Mouse (Mus musculus) heart, embryonic 12.5 days (tissue): ENCODE data around the gene Hoxc5. TPM values are rescaled to one million over a fixed set of nuclear protein-coding genes. Genes with fewer than 3 reads are reported as not detected.

ENCODE experiments used
- ATAC-seq: fragments of 200-750 bp; cut with Nextera tagmentation; 2 replicates; pipeline ENCODE4 v1.8.0; 2017; ENCODE audit warnings: moderate TSS enrichment, moderate library complexity; ENCODE audit not compliant: insufficient number of reproducible peaks, low FRiP score
- H3K27ac ChIP-seq: fragments of 300-500 bp; sonication (generic); 2 replicates; pipeline ENCODE4 v1.5.1; 2016; ENCODE audit warnings: mild to moderate bottlenecking, moderate library complexity; ENCODE audit not compliant: poor library complexity, severe bottlenecking
- H3K27me3 ChIP-seq: fragments of 300-500 bp; sonication (generic); replicated peaks from 2 replicates; pipeline ENCODE4 v1.6.1; 2016; ENCODE audit warnings: mild to moderate bottlenecking, moderate library complexity
- H3K36me3 ChIP-seq: fragments of 300-500 bp; sonication (generic); 2 replicates; pipeline ENCODE4 v1.6.1; 2016; ENCODE audit warnings: mild to moderate bottlenecking, moderate library complexity
- H3K4me1 ChIP-seq: fragments of 300-500 bp; sonication (generic); replicated peaks from 2 replicates; pipeline ENCODE4 v1.6.1; 2016; ENCODE audit warnings: mild to moderate bottlenecking
- H3K4me2 ChIP-seq: fragments of 300-500 bp; sonication (generic); 2 replicates; pipeline ENCODE4 v1.6.1; 2016; ENCODE audit warnings: mild to moderate bottlenecking, moderate library complexity
- H3K4me3 ChIP-seq: fragments of 300-500 bp; sonication (generic); 2 replicates; pipeline ENCODE4 v1.5.1; 2016; ENCODE audit warnings: mild to moderate bottlenecking
- H3K9ac ChIP-seq: fragments of 300-500 bp; sonication (generic); 2 replicates; pipeline ENCODE4 v1.6.1; 2016; ENCODE audit warnings: mild to moderate bottlenecking, moderate library complexity
- H3K9me3 ChIP-seq: fragments of 300-500 bp; sonication (generic); replicated peaks from 2 replicates; pipeline ENCODE4 v1.6.1; 2016; ENCODE audit warnings: mild to moderate bottlenecking, moderate library complexity
- WGBS: fragments of 180-500 bp; shearing (Covaris S2); methylation state at CpG from one replicate; pipeline ENCODE4 v1.1.7; 2016; 5-methylcytosine and 5-hydroxymethylcytosine counted together
- polyA plus RNA-seq: library from polyadenylated mRNA; unstranded; fragments of >200 nt; fragmentation: Nextera tagmentation; extraction: Ambion mirVana; gene quantifications from 2 replicates; pipeline ENCODE4 v1.2.1, GENCODE M21; 2016

The Hoxc5 gene
- polyA plus RNA-seq, 1 experiment from 2014 or later = 0.38 TPM

DNA sequence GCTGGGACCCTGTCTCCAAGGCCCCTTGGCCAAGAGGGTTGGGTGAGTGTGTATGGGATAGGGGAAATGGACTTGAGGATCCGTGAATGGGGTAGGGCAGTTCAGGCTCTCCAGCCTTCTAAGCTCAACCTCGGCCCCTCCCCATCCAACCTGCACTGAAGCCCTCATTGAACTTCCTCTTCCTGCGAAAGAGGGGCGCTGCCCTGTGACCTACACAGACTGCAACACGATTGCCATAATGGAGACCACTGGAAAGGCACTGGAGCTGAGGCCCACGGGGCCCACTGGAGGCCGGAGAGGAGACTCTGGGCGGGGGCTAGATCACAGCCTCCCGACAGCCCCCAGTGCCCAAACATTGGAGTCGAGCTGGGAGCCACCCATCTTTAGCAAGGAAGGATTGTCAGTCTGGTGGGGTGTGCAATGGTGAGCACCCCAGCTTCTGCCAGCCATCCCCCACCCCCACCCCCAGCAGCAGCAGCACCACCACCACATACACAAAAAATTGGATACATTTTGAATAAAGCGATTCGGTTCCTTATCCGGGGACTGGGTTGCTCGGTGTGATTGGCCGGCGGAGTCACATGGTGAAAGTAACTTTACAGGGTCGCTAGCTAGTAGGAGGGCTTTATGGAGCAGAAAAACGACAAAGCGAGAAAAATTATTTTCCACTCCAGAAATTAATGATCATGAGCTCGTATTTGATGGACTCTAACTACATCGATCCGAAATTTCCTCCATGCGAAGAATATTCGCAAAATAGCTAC is 67.0 kb downstream of the Hoxc5 start:
- Histone ChIP-seq H3K36me3 (no peaks in the 10 kb centered on the region), H3K27ac (no peak overlapping the region), H3K27me3 (peaks cover 92% of the 10 kb centered on the region), H3K9me3 (no peaks in the 10 kb centered on the region), H3K9ac (no peak overlapping the region), H3K4me2 (peak overlapping the region; percentile 60), H3K4me3 (peak overlapping the region; percentile 36), H3K4me1 (peaks cover 10% of the 10 kb centered on the region; the same call in 1 of the 2 replicates)
- no peak for ATAC-seq
- WGBS = under 1% methylated on average over 24 of the region's 24 CpGs

DNA sequence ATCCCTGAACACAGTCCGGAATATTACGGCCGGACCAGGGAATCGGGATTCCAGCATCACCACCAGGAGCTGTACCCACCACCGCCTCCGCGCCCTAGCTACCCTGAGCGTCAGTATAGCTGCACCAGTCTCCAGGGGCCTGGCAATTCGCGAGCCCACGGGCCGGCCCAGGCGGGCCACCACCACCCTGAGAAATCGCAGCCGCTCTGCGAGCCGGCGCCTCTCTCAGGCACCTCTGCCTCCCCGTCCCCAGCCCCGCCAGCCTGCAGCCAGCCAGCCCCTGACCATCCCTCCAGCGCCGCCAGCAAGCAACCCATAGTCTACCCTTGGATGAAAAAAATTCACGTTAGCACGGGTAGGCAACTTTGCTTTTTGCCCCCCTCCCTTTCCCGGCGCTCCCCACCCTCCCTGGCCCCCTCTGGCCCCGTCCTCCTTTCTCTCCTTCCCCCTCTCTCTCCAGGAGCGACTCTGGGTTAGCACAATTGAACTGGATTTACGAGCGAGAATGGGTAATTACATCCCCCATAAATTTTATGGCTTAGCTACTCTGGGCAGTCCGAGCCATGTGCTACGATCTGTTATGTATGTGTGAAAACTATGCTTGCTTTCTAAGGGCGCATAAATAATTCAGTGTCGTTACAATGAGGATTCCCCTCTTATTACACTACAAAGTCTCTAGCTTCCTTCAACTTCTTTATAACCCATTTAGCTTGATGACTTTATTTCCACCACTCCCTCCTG is 67.7 kb downstream of the Hoxc5 start:
- peaks cover 10% of the 10 kb centered on the region; the same call in 1 of the 2 replicates for H3K4me1 ChIP-seq
- H3K4me3 ChIP-seq = peak overlapping the region; percentile 36
- H3K9me3 ChIP-seq = no peaks in the 10 kb centered on the region
- peak overlapping the region; percentile 60 for H3K4me2 ChIP-seq
- no peak overlapping the region for H3K9ac ChIP-seq
- under 1% methylated on average over 34 of the region's 34 CpGs for WGBS
- no peak for ATAC-seq
- H3K27me3 ChIP-seq = peaks cover 97% of the 10 kb centered on the region
- no peaks in the 10 kb centered on the region for H3K36me3 ChIP-seq
- H3K27ac ChIP-seq = no peak overlapping the region

DNA sequence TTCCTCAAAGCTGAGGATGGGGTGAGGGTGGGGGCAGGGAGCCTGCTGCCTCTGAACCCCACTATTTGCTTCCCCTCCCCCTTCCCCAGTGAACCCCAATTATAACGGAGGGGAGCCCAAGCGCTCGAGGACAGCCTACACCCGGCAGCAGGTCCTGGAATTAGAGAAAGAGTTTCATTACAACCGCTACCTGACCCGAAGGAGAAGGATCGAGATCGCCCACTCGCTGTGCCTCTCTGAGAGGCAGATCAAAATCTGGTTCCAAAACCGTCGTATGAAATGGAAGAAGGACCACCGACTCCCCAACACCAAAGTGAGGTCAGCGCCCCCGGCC is 68.3 kb downstream of the Hoxc5 start:
- H3K36me3 ChIP-seq = no peaks in the 10 kb centered on the region
- no peak overlapping the region for H3K4me2 ChIP-seq
- 1% methylated on average over 14 of the region's 14 CpGs for WGBS

DNA sequence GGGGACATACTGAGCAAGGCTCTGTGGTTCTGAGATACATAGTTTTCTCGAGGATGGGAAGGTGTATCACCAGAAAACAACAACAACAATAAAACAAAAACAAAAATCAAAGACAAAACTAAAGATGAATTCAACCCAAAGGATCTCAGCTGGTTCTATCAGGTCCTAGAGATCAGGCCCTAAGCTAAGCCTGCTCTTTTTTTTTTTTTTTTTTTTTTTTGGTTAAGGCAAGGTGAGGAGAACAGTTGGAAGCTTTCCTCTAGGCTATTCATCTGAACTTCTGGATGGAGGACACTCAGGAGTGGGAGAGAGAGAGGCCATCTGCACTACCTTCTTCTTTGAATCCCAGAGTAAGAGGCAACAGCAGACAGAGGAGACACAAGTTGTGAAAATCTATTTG is 70.3 kb downstream of the Hoxc5 start:
- no peaks in the 10 kb centered on the region for H3K36me3 ChIP-seq
- H3K4me1 ChIP-seq = peaks cover 10% of the 10 kb centered on the region; the same call in 1 of the 2 replicates
- ATAC-seq = no peak
- H3K27ac ChIP-seq = no peak overlapping the region
- H3K9me3 ChIP-seq = no peaks in the 10 kb centered on the region
- no peak overlapping the region for H3K4me2 ChIP-seq
- no peak overlapping the region for H3K9ac ChIP-seq
- H3K4me3 ChIP-seq = no peak overlapping the region
- H3K27me3 ChIP-seq = peaks cover 99% of the 10 kb centered on the region
- WGBS = 19% methylated on average over 1 of the region's 1 CpGs

More for the DNA sequence above, 68.3 kb downstream of the Hoxc5 start:
- H3K4me1 ChIP-seq = peaks cover 10% of the 10 kb centered on the region; the same call in 1 of the 2 replicates
- no peak overlapping the region for H3K9ac ChIP-seq
- H3K27me3 ChIP-seq = peaks cover 97% of the 10 kb centered on the region
- no peaks in the 10 kb centered on the region for H3K9me3 ChIP-seq
- H3K27ac ChIP-seq = no peak overlapping the region
- H3K4me3 ChIP-seq = no peak overlapping the region; the same call in 1 of the 2 replicates
- no peak for ATAC-seq

DNA sequence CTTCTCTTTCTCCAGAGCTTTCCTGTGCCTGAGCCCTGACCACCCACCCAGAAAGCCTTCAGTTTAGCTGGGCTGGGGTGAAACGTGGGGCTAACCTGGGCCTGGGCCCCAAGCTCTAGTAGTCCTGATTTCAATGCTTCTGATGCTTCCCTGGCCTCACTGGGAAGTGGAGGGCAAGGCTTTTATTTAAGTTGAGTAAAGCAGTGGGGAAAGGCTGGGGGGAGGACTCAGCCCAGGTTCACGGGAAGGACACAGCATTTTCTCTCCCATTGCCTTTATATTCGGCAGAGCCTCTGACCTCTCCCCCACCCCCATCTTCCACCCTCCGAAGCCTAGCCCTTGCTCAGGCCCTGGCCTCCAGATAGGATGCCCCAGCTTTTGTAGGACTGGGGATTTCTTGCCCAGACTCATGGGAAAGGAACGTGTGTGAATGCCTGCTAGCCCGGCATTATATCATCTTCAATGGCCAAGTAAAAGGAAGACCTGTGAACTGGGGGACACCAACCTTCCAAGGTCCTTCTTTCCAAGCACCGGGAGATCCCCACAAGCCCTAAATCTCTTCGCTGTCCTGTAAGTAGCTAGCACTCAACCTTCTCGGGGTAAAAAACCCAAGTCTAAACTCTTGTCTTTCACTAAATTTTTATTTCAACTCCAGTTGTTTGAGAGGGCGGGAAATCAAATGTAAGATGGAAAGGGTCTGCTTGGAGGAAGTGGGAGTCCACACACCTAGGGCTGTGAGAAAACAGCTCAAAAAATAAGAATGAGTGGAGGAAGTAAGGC is 71.6 kb downstream of the Hoxc5 start:
- H3K27ac ChIP-seq = no peak overlapping the region
- peaks cover 10% of the 10 kb centered on the region; the same call in 1 of the 2 replicates for H3K4me1 ChIP-seq
- no peaks in the 10 kb centered on the region for H3K9me3 ChIP-seq
- H3K4me3 ChIP-seq = no peak overlapping the region
- H3K36me3 ChIP-seq = no peaks in the 10 kb centered on the region
- H3K9ac ChIP-seq = no peak overlapping the region
- peaks cover 99% of the 10 kb centered on the region for H3K27me3 ChIP-seq
- ATAC-seq = no peak
- no peak overlapping the region for H3K4me2 ChIP-seq
- WGBS = 14% methylated on average over 10 of the region's 10 CpGs

DNA sequence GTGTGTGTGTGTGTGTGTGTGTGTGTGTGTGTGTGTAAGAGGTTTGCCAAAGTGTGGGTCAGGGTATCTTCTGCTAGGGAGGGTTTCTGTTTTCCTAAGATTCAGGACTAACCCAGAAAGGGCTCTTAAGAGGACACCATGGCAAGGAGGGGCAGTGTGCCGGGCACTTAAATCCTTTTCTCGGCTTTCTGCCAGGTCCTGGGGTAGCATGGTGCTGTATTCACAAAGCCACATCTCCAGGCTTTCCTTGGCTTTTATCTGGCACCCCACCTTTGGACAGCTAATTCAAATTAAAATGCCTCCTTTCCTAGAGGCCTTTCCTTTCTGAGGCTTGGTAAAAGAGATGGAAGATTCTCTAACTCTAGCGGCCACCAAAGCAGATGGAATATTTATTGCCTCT is 72.4 kb downstream of the Hoxc5 start:
- WGBS = 12% methylated on average over 3 of the region's 3 CpGs
- peaks cover 99% of the 10 kb centered on the region for H3K27me3 ChIP-seq
- no peak overlapping the region for H3K27ac ChIP-seq
- peaks cover 4% of the 10 kb centered on the region; the same call in 1 of the 2 replicates for H3K4me1 ChIP-seq
- H3K9me3 ChIP-seq = no peaks in the 10 kb centered on the region
- no peak overlapping the region for H3K4me3 ChIP-seq
- H3K36me3 ChIP-seq = no peaks in the 10 kb centered on the region
- ATAC-seq = no peak
- H3K4me2 ChIP-seq = no peak overlapping the region
- no peak overlapping the region for H3K9ac ChIP-seq

DNA sequence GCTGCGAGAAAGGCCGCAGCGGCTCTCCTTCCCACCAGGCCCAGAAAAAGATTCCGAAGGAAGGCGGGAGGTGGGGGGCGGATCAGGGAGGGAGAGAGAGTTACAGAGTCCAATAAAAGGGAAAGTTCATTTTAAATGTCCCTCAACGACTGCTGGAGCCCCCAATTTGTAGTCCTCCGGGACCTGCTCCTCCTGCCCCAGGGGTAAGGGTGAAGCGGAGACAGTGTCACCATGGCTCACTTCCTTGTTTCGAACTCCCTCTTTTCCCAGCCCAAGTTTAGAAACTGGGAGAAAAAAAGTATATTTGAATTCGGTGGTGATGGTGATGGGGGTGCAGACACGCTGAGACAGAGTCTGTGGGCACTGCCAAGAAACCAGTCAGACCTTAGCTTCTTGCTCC is 73.4 kb downstream of the Hoxc5 start:
- Histone ChIP-seq H3K9ac (no peak overlapping the region), H3K4me2 (no peak overlapping the region), H3K4me1 (no peaks in the 10 kb centered on the region), H3K36me3 (no peaks in the 10 kb centered on the region), H3K27me3 (peaks cover 98% of the 10 kb centered on the region), H3K4me3 (no peak overlapping the region), H3K27ac (no peak overlapping the region), H3K9me3 (no peaks in the 10 kb centered on the region)
- WGBS = 7% methylated on average over 12 of the region's 12 CpGs
- ATAC-seq = no peak

DNA sequence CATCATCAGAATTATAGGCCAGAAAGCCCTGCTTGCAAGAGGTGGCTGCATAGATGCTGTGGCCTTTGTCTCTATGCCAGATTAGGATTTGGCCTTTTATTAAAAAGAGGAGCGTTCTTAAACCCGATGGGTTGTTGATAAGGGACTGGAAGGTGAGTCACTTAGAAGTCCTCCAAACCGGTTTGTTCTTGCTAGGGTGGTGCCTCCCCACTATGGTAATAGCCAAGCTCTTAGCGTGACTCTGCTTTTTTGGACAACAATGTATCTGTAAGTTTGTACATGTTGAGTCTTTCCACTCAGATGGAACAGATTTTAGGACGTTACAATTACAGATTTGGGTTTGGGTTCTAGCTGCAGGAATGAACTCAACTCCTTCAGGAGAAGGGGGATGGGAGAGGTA is 74.4 kb downstream of the Hoxc5 start:
- H3K9ac ChIP-seq = no peak overlapping the region
- H3K4me3 ChIP-seq = no peak overlapping the region
- H3K27ac ChIP-seq = no peak overlapping the region
- H3K27me3 ChIP-seq = peaks cover 96% of the 10 kb centered on the region
- H3K36me3 ChIP-seq = no peaks in the 10 kb centered on the region
- no peaks in the 10 kb centered on the region for H3K4me1 ChIP-seq
- H3K9me3 ChIP-seq = no peaks in the 10 kb centered on the region
- H3K4me2 ChIP-seq = no peak overlapping the region
- WGBS = 14% methylated on average over 5 of the region's 5 CpGs
- ATAC-seq = no peak

DNA sequence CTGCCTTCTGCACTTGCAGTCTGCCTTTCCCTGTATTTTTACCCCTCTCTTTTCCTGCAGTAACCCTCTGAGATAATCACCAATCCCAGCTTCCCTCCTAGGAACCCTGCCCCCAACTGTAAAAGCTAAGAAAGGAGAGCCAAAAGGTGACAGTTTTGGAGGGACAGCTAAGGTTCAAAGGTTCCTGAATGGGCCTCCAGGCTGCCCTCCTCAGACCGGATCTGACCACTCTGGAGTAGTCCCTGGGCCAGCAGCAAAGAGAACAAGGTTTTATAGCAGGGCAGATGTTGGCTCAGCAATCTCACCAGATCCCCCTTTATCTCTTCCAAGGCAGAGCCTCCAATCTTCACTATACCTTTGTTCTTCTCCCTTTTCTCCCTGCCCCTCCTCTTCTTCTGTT is 75.0 kb downstream of the Hoxc5 start:
- peaks cover 92% of the 10 kb centered on the region for H3K27me3 ChIP-seq
- no peaks in the 10 kb centered on the region for H3K36me3 ChIP-seq
- no peak overlapping the region for H3K27ac ChIP-seq
- no peak overlapping the region for H3K4me2 ChIP-seq
- no peak for ATAC-seq
- H3K9me3 ChIP-seq = no peaks in the 10 kb centered on the region
- no peaks in the 10 kb centered on the region for H3K4me1 ChIP-seq
- no peak overlapping the region for H3K9ac ChIP-seq
- 3% methylated on average over 1 of the region's 1 CpGs for WGBS
- H3K4me3 ChIP-seq = no peak overlapping the region

DNA sequence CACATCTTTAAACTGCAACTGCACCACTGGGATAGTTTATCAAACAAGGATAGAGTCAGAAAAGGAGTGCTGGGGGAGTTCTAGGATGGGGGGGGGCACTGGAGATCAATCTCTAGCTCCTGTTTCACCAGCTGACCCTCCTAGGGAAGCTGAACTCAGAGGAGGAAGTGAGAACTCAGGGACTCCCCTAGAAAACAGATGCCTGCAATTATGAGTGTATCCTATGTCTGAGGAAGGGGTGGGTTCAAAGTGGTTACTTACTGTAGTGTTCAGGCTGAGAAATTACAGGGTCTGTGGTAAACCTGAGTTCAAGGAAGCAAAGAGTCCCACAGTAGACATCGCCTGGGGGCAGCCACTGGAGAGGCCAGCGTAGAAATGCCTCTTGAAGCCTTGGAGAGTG is 84.4 kb downstream of the Hoxc5 start:
- H3K4me3 ChIP-seq = no peak overlapping the region
- no peak overlapping the region for H3K9ac ChIP-seq
- 78% methylated on average over 2 of the region's 2 CpGs for WGBS
- no peaks in the 10 kb centered on the region for H3K36me3 ChIP-seq
- peaks cover 90% of the 10 kb centered on the region for H3K27me3 ChIP-seq
- no peak overlapping the region for H3K27ac ChIP-seq
- no peaks in the 10 kb centered on the region for H3K9me3 ChIP-seq
- H3K4me2 ChIP-seq = no peak overlapping the region
- no peaks in the 10 kb centered on the region for H3K4me1 ChIP-seq
- no peak for ATAC-seq

DNA sequence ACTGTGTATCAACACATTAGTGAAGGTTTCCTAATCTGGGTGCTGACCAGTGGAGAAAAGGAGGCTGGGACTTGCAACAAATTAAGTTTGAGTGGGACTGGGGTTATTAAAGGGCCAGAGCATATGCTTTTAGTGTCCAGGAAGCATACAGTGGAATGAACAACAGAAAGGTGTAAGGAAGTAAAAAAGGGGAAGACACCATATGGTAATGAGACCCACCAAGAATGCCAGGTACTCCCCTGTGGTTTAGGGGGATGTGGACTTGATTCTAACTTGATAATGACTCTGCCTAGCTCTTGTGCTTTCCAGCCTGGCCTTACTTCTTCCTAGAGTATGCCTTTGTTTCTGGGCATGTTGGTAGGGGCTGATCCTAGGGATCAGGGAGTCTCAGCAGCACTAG is 86.0 kb downstream of the Hoxc5 start:
- H3K4me2 ChIP-seq = no peak overlapping the region
- no peak for ATAC-seq
- peaks cover 90% of the 10 kb centered on the region for H3K27me3 ChIP-seq
- H3K4me1 ChIP-seq = no peaks in the 10 kb centered on the region
- H3K36me3 ChIP-seq = no peaks in the 10 kb centered on the region
- no peak overlapping the region for H3K9ac ChIP-seq
- H3K9me3 ChIP-seq = no peaks in the 10 kb centered on the region
- H3K4me3 ChIP-seq = no peak overlapping the region
- no peak overlapping the region for H3K27ac ChIP-seq
